Comparison of ENCODE assay signal across 8 mouse cellular contexts in the genomic region with DNA sequence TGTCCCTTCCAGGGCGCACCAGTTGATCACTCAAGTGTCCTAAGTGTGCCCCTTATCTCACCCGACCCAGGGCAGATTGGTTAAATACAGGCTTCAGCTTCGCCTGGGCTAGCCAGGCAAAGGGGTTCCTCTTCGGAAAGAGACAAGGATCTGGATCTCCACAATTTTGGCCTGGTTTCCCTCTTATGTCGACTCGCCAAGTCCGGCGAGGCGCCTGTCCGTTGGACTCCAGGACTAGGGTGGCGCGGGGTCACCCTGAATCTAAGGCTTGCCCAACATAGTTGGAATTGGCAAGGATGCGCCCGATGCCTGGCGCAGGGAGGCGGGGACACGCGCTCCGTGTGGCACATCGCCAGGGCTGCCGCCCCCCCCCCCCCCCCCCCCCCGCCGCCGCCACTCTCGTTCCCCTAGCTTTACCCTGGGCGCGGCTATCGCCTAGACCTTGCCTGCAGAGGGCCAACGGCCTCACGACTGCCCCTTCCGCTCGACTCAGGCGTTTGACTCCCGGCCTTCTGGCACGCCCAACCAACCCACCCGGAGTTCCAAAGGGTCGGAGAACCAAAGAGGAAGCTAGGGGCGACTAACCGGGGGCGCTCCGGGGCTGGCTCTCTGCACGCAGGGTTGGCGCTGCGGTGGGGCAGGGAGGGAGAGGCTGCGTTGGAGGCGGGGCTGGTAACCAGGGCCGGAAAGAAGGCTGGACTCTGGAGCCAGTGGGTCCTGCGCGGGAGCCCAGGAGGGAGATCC. TPM values are rescaled to one million over a fixed set of nuclear protein-coding genes. Genes with fewer than 3 reads are reported as not detected.
A peak's percentile ranks its signal among the peaks of the same experiment; 100 is the strongest.
DNase-seq lines count a peak whose midpoint lies in the region; ATAC-seq and TF ChIP-seq lines count a peak whose summit lies in the region.

No protein-coding gene starts in this region.

- H3K27me3 ChIP-seq in CH12.LX (replicated peaks): no peaks in the 10 kb centered on the region
- H3K27me3 ChIP-seq in forebrain, embryonic 14.5 days (replicated peaks; ENCODE audit: control insufficient read depth, insufficient read depth, low read length): no peaks in the 10 kb centered on the region
- peaks cover 59% of the 10 kb centered on the region for H3K27me3 ChIP-seq in liver, embryonic 15.5 days
- H3K27me3 ChIP-seq in stomach, embryonic 16.5 days (ENCODE audit: control insufficient read depth, insufficient read depth, low read length): no peaks in the 10 kb centered on the region

- no peak for TF ChIP-seq POLR2A in CH12.LX (IDR thresholded peaks at IDR 0.05; ENCODE audit: low read depth, low read length)

- H3K79me2 ChIP-seq in CH12.LX (replicated peaks; ENCODE audit: control insufficient read depth, extremely low read depth, insufficient read depth, poor library complexity, severe bottlenecking): no peaks in the 10 kb centered on the region

- ATAC-seq in forebrain, embryonic 14.5 days: peak; percentile 54
- peak; percentile 65 for ATAC-seq in liver, embryonic 15.5 days (ENCODE audit: insufficient read depth)
- peak; percentile 84 for ATAC-seq in stomach, embryonic 16.5 days (ENCODE audit: insufficient read depth, low FRiP score)

- TF ChIP-seq CTCF in CH12.LX (conservative IDR thresholded peaks at IDR 0.05 in 1 of 2, IDR thresholded peaks at IDR 0.05 in 1 of 2; ENCODE audit: low read depth in 2 of 2, low read length in 2 of 2): peak in 1 of 2 experiments; percentile 14; a peak in 1 of 4 replicates

- intact Hi-C loops in heart, postnatal 10 days (cut with DNase I): loop anchor here (2.0 to 5.0 kb wide), 6 partner anchors 90 to 1166 kb away; no protein-coding TSS in a partner anchor

- H3K4me1 ChIP-seq in CH12.LX (ENCODE audit: control insufficient read depth in 1 of 2, insufficient read depth in 2 of 2): peaks cover 7 to 60% of the 10 kb centered on the region in 2 experiments
- peaks cover 12% of the 10 kb centered on the region for H3K4me1 ChIP-seq in forebrain, embryonic 14.5 days (ENCODE audit: control insufficient read depth, insufficient read depth, low read length)
- H3K4me1 ChIP-seq in liver, embryonic 15.5 days (replicated peaks): no peaks in the 10 kb centered on the region
- peaks cover 10% of the 10 kb centered on the region; the same call in 1 of the 2 replicates for H3K4me1 ChIP-seq in stomach, embryonic 16.5 days (ENCODE audit: control insufficient read depth, insufficient read depth, low read length)

- dilution Hi-C loops in CH12.LX (cut with MboI; ENCODE audit: extremely low pct_ligation_motif_present, extremely low pct_unique_long_range_greater_than_20kb, low sequenced_read_pairs): no loop called here

- H3K4me3 ChIP-seq in CH12.LX (replicated peaks in 1 of 3; ENCODE audit: low read depth in 2 of 3, low read length in 2 of 3, poor library complexity in 1 of 3): peak overlapping the region; percentile 57 to 79 (median 78)
- peak overlapping the region; percentile 69 for H3K4me3 ChIP-seq in forebrain, embryonic 14.5 days (ENCODE audit: low read depth, low read length)
- H3K4me3 ChIP-seq in liver, embryonic 15.5 days (replicated peaks): peak overlapping the region; percentile 55
- H3K4me3 ChIP-seq in stomach, embryonic 16.5 days (replicated peaks; ENCODE audit: low read length): peak overlapping the region; percentile 78

- no peak overlapping the region for H3K27ac ChIP-seq in CH12.LX (ENCODE audit: insufficient read depth, low read depth)
- peak overlapping the region; percentile 41; the same call in 1 of the 2 replicates for H3K27ac ChIP-seq in forebrain, embryonic 14.5 days (ENCODE audit: low read depth, low read length)
- 0 out of 2 replicates have a peak overlapping the region, but pooled peaks have one; percentile 59 for H3K27ac ChIP-seq in liver, embryonic 15.5 days (replicated peaks)
- H3K27ac ChIP-seq in stomach, embryonic 16.5 days (ENCODE audit: low read length): peak overlapping the region; percentile 96

- H3K9ac ChIP-seq in CH12.LX (ENCODE audit: insufficient read depth, low read depth): 0 out of 2 replicates have a peak overlapping the region, but pooled peaks have one; percentile 8
- H3K9ac ChIP-seq in forebrain, embryonic 14.5 days (ENCODE audit: low read length): peak overlapping the region; percentile 89
- no peak overlapping the region; the same call in 1 of the 2 replicates for H3K9ac ChIP-seq in liver, embryonic 15.5 days
- peak overlapping the region; percentile 84 for H3K9ac ChIP-seq in stomach, embryonic 16.5 days (ENCODE audit: low read length)

- no peaks in the 10 kb centered on the region for H3K36me3 ChIP-seq in CH12.LX (replicated peaks in 1 of 2; ENCODE audit: control insufficient read depth in 1 of 2, insufficient read depth in 1 of 2, low read length in 1 of 2)
- H3K36me3 ChIP-seq in forebrain, embryonic 14.5 days (ENCODE audit: control insufficient read depth, insufficient read depth, low read length): no peaks in the 10 kb centered on the region
- H3K36me3 ChIP-seq in liver, embryonic 15.5 days (replicated peaks): no peaks in the 10 kb centered on the region
- no peaks in the 10 kb centered on the region for H3K36me3 ChIP-seq in stomach, embryonic 16.5 days (ENCODE audit: control insufficient read depth, insufficient read depth, low read length)

- WGBS in forebrain, embryonic 14.5 days: 3% methylated on average over 40 of the region's 49 CpGs
- 1% methylated on average over 36 of the region's 49 CpGs for WGBS in liver, embryonic 15.5 days (ENCODE audit: insufficient replicate concordance)
- WGBS in stomach, embryonic 16.5 days: 4% methylated on average over 39 of the region's 49 CpGs

- peak overlapping the region; percentile 24 for H3K4me2 ChIP-seq in CH12.LX (ENCODE audit: insufficient read depth, low read depth, poor library complexity, severe bottlenecking)
- H3K4me2 ChIP-seq in forebrain, embryonic 14.5 days (ENCODE audit: low read length): peak overlapping the region; percentile 90
- H3K4me2 ChIP-seq in liver, embryonic 15.5 days: peak overlapping the region; percentile 72
- peak overlapping the region; percentile 94 for H3K4me2 ChIP-seq in stomach, embryonic 16.5 days (ENCODE audit: low read depth, low read length)

- no peaks in the 10 kb centered on the region for H3K9me3 ChIP-seq in CH12.LX (replicated peaks; ENCODE audit: low read length)
- H3K9me3 ChIP-seq in forebrain, embryonic 14.5 days (replicated peaks; ENCODE audit: control insufficient read depth, low read length): no peaks in the 10 kb centered on the region
- no peaks in the 10 kb centered on the region for H3K9me3 ChIP-seq in liver, embryonic 15.5 days (replicated peaks)
- H3K9me3 ChIP-seq in stomach, embryonic 16.5 days (replicated peaks; ENCODE audit: control insufficient read depth, low read length): no peaks in the 10 kb centered on the region

- no peak for TF ChIP-seq EP300 in CH12.LX (IDR thresholded peaks at IDR 0.05; ENCODE audit: low read length)

- peak; percentile 13 for DNase-seq in CH12.LX (ENCODE audit: extremely low read depth)
- peak; percentile 40 for DNase-seq in cerebellum, adult 11-12 months
- peak; percentile 74 for DNase-seq in forebrain, embryonic 14.5 days (ENCODE audit: low spot score)
- peak; percentile 94 to 95 for DNase-seq in heart, postnatal 10 days
- peak; percentile 92 to 94 for DNase-seq in kidney, postnatal 36 days
- DNase-seq in natural killer cell, adult 2 months (ENCODE audit: low spot score in 2 of 2): peak; percentile 19 to 26

- no peak; the same call in 1 of the 2 replicates for TF ChIP-seq RAD21 in CH12.LX (IDR thresholded peaks at IDR 0.05; ENCODE audit: low read depth, low read length)

- in situ Hi-C loops in CH12.LX (cut with MboI; ENCODE audit: low pct_ligation_motif_present, low pct_unique_long_range_greater_than_20kb, low sequenced_read_pairs): loop anchor here (5.0 to 25.0 kb wide), 5 partner anchors 140 to 920 kb away; no protein-coding TSS in a partner anchor

TF ChIP-seq in CH12.LX, 34 proteins besides CTCF, POLR2A, EP300 and RAD21:
- TF ChIP-seq TCF12 (IDR thresholded peaks at IDR 0.05; ENCODE audit: low read depth, low read length) (no peak), SIN3A (IDR thresholded peaks at IDR 0.05; ENCODE audit: low read length) (no peak), CHD1 (IDR thresholded peaks at IDR 0.05; ENCODE audit: low read depth, low read length) (no peak), IRF4 (IDR thresholded peaks at IDR 0.05; ENCODE audit: low read depth, low read length) (no peak), ZNF384 (IDR thresholded peaks at IDR 0.05; ENCODE audit: low read depth, low read length) (no peak), USF1 (IDR thresholded peaks at IDR 0.05; ENCODE audit: low read depth, low read length) (no peak), MAZ (IDR thresholded peaks at IDR 0.05; ENCODE audit: low read depth, low read length) (no peak), MAFK (IDR thresholded peaks at IDR 0.05; ENCODE audit: insufficient replicate concordance, low read length) (no peak), KAT2A (IDR thresholded peaks at IDR 0.05; ENCODE audit: insufficient replicate concordance, low read length) (no peak), PAX5 (IDR thresholded peaks at IDR 0.05; ENCODE audit: low read length) (no peak), ELF1 (IDR thresholded peaks at IDR 0.05; ENCODE audit: low read depth, low read length) (no peak), TBP (conservative IDR thresholded peaks at IDR 0.05; ENCODE audit: low read depth, low read length) (no peak), ZC3H11A (IDR thresholded peaks at IDR 0.05; ENCODE audit: low read depth, low read length) (no peak)

RNA-seq across cellular contexts. Expression of a gene that starts 1.4 kb away (rescaled TPM):
- 11.9 and 13.1 TPM in 2 replicates for total RNA-seq in CH12.LX (2012; rRNA removed)
- 14.7 and 16.7 TPM in 2 replicates for total RNA-seq in CH12.LX (2014; rRNA removed)
- polyA plus RNA-seq in CH12.LX (2012; ENCODE audit: insufficient read length, low read depth): 6.9 and 7.3 TPM in 2 replicates
- polyA plus RNA-seq in forebrain, embryonic 14.5 days (2014; fragmentation: Nextera tagmentation; extraction: Ambion mirVana): 57.9 and 81.1 TPM in 2 replicates
- total RNA-seq in heart, postnatal 10 days (2021): 100 to 1,000 TPM; 137 to 189 TPM
- polyA plus RNA-seq in liver, embryonic 15.5 days (2015; fragmentation: Nextera tagmentation; extraction: Ambion mirVana): 11.2 and 11.6 TPM in 2 replicates
- 68.5 and 71.3 TPM in 2 replicates for polyA plus RNA-seq in stomach, embryonic 16.5 days (2015; fragmentation: Nextera tagmentation; extraction: Ambion mirVana)

Comparison
In these comparisons a context has a peak if more than half of its experiments do, and no peak if none do; other contexts are left out.
1. DNase-seq: peak in every context shown above with its lines; median percentile 94 in heart, postnatal 10 days; 93 in kidney, postnatal 36 days; 74 in forebrain, embryonic 14.5 days; 40 in cerebellum, adult 11-12 months; 22 in natural killer cell, adult 2 months; 13 in CH12.LX.
2. H3K4me2 ChIP-seq: peak in every context shown above with its lines; median percentile 94 in stomach, embryonic 16.5 days; 90 in forebrain, embryonic 14.5 days; 72 in liver, embryonic 15.5 days; 24 in CH12.LX.